Mouse (Mus musculus) kidney, adult 18-20 months (tissue): Measurements from ENCODE around the gene Hoxa13.

Source experiments
- DNase-seq: peaks from one replicate; pipeline ENCODE4 v3.0.0; 2021

Gene Hoxa13

DNA sequence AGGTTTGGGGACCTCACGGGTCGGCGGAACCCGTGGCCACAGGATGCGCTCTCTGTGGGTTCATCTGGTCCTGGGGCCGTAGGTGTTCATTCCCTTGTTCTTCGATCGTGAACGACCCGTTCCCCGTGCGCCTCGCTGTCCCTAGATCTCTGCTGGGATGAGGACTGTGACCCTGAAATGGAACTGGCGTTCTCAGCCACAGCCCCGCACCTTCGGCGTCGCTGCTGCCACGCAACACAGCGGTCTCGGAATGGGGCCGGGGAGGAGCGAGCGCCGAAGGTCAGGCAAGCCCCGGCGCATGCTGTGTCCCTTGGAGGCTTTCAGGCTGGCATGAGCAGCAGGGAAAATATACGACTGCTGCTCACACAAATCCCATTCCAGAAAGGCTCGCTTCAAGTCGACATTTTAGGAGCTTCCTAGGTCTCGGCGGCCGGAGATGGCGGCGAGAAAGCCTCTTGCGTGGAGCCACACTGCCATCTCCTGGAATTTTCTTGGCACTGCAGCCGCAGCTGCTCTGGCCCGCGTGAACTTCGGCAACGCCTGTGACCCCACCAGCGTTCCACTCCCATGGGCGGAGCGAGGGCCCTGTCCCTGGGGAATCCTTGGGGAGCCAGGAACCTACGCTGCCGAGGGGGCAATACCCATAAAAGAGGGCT lies 39.2 kb downstream of the Hoxa13 start, which contains the start of gene Hoxa7:
Hoxa7 (minus strand) TSS at position 518 of the 656 bp plus-strand sequence.
- peak; percentile 98 for DNase-seq

DNA sequence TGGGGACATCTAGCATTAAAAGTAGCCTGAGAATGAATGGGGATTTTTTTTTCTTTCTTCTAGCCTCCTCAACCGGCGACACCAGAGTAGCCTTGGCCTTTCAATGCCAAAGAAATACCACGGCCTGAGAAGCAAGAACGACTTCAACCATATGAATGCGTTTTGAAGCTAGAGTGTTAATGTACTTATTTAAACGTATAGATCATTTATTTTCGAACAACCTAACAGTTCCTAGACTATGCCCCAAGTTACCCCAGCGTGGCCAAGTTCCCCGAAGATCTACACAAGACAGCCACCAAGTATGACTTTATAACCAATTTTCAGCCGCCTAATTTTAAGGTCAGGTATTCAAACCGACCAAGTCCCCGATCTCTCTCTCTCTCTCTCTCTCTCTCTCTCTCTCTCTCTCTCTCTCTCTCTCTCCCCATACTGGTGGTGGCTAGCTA lies 39.8 kb downstream of the Hoxa13 start:
- no peak for DNase-seq

DNA sequence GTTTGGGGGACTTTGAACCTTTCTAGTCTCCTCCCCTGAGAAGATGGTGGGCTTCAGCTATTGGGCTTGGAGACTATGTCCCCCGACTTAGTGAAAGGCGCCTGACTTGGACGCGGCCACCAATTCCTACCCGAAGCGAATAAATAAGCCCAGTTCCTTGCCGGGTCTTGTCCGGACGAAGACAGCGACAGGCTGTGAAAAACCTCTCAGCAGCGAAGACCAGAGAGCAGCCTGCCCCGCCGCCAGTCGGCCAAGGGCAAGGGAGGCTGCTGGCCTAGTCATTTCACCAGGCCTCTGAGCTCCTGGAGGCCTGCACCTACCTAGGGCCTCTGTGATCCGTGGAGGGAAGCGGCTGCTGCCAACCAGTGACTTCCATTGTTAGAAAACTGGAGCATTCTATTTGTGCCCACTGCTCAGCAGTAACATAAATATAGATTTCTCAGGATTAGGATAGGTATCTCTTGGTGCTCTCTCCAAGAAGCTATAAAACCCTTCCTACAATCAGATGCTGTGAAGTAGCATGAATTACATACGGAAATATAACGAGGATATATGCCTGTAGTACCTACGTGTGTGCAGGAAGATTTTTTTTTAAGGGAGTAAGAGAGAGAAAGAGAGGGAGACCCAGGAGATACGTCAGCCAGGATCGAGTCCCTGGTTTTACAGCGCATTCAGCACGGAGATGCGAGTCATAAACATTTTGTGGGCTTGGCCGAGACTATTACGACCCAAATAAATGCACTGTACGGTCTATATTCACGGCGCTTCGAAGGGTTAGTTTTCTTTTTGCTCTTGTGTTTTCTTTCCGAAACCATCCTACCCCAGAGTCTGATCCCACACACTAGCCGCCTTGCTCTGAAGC lies 40.4 kb downstream of the Hoxa13 start:
- DNase-seq: peak; percentile 83

DNA sequence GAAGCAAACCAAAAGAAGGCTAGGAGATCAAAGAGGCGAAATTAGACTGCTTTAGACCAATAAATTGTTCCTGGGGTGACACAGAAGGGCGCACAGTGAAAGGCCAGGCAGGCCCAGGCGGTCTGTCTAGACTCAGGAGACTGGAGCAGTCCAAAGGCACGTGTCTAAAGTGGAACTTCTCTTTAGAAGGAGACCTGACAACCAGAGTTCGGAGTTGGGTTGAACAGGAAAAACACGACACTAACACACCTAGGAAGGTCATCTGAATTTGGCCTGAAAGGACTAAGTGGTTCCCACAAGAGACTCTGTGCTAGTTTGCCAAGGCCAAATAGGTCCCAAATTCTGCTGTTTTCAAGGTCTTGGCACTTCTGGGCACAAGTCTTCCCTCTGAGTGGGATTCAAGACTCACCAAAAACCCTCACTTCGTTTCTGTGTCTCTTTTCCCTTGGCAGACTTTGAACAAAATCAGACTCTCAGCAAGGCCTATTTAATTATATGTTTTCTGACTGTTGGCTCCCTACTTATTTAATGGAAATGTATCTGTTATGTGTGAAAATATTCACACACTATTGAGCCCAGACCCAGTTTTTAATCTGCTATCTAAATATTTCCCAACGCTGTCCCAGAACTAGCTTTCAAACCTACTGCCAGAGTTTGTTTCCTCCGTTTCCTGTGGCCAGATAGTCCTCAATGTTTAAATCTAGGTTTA lies 41.3 kb downstream of the Hoxa13 start:
- DNase-seq: peak; percentile 52

DNA sequence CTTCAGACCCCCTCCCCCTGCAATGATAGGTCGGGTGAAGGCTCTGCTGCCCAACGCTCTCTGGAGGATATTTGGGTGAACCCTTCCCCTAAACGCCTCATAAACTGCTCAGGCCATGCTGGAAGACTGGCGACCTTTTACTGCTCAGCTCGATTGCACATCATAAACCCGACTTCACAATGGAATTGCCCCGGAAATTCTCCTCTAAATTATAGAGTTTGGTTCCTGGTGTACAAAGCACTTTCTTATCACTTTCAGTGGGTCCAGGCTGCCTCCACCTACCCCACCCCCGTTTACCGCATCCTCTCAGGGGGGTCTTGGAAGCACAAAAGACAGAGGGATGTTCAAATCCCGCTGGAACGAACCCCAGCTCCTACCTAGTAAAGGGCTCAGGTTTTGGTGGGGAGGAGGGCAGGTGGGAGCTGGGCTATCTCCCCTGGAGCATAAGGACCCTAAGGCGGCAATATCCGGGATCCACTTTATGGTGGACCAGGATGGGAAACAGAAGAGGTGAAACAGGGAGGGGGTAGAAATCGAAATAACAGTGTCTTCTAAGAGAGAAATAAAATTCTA lies 42.0 kb downstream of the Hoxa13 start:
- DNase-seq: peak; percentile 66

DNA sequence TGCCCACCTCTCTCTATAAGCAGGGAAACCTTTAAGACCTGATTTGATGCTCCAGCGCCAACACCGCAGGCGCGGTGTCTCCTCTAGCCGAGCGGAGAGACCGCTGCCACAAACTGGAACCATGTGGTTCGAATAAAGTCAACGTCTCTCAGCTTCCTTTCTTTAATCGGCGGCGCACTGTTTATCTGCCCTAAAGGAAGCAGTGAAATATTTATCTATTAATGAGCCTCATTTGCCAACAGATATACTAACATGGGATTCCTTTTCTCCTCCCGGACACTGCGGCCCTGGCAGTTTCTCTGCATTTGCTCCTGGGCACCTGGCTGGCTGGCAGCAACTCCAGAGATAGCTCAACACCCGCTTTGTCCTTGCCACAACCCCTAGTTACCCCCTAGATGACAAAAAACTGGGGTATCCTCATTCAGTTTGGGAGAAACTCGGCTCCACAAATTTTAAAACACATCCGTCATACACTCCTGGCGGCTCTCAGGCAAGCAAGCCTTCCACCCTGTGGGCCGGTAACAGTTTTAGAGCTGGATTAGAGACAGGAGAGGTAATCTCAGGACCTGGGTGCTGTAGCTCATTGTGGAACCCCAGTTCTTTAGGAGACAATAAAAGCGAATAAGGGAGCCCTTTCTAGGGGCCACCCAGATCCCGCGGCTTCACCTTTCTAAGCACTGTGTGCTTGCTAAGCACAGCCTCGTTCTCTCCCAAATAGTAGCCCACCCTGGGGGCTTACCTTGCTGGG lies 42.6 kb downstream of the Hoxa13 start:
- peak; percentile 66 for DNase-seq

DNA sequence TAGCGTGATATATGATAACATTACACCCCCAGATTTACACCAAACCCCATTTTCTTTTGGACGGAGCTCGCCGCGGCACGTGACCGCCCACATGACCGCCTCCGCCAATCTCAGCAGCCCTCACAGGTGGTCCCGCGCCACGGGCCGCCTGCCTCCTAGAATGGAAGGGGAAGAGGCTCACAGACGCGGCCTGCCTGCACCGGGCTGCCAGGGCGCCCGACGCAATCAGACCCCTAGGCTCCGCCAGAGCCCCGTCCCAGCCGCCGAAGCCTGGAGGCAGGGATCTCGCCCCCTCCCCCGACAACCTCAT lies 43.3 kb downstream of the Hoxa13 start:
- peak; percentile 93 for DNase-seq

DNA sequence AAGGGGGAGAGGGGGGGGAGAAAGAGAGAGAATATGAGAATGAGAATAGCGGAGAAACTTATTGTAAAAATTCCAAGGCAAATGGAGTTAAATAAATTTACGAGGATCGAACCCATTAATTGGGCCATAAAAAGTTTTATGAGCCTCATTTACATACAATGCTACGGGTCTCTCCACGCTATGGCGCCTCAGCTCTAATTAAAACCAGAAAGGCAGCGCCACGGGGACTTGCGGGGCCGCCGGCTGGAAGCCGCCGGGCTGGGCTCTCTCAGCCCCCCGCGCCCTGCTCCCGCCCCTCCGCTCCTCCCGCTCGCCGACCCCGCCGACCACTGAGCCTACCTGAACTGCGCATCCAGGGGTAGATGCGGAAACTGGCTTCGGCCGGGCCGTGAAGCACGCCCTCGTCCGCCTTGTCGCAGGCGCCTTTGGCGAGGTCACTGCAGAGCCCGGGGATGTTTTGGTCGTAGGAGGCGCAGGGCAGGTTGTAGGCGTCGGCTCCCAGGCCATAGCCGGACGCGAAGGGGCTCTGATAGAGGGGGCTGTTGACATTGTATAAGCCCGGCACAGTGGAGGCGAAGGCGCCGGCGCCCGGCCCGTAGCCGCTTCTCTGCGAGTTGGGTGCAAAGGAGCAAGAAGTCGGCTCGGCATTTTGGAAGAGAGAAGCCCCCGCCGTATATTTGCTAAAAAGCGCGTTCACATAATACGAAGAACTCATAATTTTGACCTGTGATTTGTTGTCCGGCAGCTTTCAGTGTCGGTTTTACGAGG lies 43.8 kb downstream of the Hoxa13 start:
- peak; percentile 83 for DNase-seq

DNA sequence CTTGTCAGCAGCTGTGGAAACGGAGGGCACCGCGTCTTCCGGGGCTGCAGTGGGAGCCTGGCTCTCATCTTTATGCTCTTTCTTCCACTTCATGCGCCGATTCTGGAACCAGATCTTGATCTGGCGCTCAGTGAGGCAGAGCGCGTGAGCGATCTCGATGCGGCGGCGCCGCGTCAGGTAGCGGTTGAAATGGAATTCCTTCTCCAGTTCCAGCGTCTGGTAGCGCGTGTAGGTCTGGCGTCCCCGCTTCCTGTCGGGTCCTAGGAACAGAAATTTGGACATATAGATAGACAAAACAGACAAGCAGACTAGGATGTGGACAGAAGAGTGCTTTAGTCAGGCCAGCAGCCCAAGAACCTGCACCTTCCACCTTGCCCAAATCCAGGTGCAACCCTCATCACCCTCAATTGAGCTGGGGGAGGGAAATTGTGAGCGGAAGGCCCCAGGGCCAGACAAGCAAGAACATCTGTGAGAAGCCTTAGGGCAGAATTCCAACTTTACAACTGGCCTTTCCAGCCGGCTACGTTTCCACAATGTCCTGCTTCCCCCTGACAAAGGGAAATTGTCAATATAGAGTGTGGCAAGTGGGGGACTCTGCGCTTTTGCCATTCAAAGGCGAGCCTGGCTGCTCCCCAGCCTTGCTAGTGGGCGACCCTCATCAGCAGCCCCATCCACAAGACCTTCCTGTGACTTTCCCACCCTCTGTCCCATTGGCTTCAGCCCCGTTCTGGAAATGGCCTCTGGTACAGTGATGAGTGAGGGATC lies 44.7 kb downstream of the Hoxa13 start:
- DNase-seq: peak; percentile 69

DNA sequence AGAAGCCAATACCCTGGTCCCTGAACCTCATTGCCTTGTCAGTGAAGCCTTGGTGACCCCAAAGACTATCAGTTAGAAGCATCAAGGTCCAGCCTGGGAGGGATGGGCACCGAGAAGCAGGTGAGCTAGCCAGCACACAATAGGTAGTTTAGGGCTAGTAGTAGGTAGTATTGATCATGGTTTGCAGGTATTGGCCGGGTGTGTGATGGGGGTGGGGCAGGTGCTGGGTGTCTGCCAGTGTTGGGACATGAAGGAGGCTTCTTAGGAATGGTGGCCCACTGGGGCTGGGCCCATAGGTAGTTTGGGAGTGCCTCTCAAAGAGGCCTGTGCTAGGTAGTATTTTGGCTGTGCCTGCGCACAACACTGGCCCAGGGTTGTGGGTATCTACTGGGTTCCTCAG lies 45.6 kb downstream of the Hoxa13 start:
- peak; percentile 38 for DNase-seq

DNA sequence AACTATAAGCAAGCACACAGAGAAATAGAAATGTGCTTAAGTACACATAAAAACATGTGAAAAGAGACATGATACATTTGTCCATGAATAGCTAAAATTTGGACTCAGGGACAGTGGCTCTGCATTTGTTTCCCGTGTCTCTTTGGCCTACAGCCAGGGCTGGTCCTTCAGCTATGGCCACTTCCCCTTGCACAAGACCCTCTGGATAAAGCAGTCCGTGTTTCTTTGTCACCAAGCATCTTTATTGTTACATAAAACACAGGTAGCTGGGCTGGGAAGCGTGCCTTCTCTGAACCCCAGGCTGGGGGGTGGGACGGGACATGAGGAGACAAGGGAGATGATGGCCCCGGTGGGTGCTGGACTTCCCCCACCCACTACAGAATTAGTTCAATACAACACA lies 46.4 kb downstream of the Hoxa13 start:
- peak; percentile 46 for DNase-seq

DNA sequence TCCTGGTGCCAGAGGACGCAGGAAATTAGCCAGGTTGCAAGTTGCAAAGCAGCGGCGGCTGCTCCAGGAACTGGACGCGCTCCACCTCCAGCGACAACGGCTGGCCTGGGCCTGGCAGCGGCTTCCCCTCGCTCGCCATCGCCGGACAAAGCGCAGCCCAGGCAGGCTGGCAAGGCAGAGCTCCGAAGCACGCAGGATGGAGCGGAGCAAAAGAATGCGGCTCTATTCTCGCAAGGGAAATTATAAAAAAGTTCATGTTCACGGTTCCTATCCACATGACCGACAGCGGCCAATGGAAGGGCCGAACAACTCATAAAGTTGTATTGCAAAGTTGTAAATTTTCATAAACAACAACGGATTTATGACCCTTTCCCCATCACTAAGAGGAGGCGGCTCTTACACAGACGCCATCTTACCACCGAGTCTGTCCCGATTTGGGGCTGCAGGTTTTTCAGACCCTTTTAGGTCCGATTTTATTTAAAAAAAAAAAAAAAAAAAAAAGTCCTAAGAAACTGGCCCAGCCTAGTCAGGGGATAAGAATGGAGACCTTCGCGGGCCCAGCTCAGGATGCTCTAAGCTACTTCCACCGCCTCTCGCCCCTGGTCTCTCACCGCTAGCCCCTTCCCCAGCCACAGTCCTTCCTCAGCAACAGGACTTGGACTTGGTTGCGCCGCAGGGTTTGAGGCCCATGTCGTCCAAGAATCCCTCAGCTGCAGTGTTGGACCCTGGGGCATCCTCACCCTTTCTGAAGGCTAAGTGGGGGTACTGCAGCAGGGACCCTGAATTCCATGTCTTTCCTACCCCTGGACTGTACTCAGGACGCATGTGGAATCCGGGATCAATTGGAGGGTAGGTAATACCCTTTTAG lies 47.3 kb downstream of the Hoxa13 start, which contains the start of the genes Hoxa3 and Gm28308:
Hoxa3 (minus strand) TSS at position 218 of the 868 bp plus-strand sequence.
Gm28308 (minus strand) TSS at position 221 of the 868 bp plus-strand sequence.
- DNase-seq: peak; percentile 89

DNA sequence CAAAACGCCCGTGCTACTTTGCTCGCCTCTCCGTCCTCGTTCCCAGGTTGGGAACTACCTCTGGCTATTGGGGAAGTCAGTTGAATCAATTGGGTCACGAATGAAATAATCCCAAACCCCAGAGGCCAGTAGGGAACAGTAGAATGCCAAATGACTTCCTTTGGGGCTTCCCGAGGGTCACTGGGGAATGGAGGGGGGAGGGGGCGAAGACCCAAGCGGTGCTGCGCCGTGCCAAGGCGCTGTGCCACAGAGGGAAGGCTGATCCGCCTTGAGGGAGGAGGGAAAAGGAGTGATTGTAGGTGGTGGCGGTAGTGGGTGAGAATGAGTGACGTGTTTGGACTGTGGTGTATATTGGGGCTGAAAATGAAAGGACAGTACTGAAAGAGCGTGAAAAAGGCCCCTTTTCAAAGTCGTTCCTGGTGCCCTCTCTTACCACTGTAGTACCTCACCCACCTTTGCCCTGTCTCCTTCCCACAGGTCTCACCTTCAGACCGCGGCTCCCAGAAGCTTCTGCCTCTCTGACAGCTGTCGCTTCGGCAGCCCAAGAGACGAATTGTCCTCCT lies 48.0 kb downstream of the Hoxa13 start:
- DNase-seq: peak; percentile 81

DNA sequence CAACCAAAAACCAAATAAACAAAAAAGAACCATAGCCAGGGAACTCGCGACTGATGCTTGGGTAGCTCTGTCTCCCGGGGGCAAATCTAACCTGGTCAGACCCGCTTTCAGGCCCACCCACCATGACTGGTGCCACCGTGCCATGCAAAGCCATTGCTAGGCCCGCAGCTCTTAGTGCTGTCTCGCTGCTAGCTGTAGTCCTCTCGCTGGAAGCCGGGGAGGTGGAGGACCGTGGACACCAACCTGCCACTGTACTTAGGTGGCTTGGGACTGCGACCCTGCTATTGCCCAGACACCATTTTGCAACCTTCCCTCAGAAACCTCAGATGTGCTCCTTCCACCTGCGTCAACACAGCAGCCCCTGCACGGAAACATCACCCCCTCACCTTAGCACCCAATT lies 48.7 kb downstream of the Hoxa13 start:
- no peak for DNase-seq

DNA sequence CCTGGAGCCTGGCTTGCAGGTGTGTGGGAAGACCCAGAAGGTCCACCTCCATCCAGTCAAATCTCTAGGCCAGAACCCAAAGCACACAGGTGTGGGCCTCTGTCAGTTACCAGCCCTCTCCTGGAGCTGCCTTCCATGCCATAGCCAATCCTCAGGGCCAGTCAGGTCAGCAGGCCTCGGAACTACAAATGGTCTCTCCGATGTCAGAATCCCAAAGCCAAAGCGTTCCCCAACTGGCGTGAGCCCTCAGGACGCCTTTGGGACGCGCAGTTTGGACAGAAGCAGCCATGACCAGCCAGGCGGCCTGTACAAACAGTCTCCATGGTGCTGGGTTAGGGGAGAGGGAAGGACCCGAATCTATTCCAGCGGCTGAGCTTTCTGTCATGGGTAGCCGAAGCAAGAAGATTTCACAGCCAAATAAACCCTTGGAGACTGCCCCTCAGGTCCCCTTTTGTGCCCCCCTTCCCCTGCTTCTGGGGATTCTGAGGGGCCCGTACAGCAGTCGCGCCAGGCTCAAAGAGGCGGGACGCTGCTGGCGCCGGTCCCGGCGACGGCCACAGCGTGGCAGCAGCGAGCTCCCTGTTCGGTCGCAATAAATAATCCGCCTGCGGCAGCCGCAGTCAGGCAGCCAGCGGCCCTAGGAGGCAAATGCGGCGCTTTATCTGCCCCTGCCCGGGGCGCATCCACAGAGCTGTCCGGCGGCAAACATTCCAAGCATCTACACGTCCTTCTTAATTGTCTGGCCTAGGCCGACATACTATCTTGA lies 49.3 kb downstream of the Hoxa13 start:
- DNase-seq: peak; percentile 91

DNA sequence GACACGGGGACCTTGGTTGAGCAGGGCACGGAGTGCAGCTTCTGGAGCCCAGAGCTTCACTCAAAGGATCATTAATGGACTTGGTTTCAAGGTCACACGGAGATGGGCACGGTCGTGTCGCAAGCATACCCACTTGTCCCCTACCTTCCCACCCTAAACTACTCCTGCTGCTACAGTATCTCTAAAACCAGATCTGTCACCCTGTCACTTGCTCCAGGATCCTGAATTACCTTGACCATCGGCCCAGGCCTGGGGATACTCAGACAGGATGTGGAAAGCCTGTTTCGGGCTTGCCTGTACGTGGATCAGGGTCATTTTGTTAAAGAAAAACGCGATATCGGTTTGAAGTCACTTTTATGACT lies 51.0 kb downstream of the Hoxa13 start:
- peak; percentile 49 for DNase-seq

DNA sequence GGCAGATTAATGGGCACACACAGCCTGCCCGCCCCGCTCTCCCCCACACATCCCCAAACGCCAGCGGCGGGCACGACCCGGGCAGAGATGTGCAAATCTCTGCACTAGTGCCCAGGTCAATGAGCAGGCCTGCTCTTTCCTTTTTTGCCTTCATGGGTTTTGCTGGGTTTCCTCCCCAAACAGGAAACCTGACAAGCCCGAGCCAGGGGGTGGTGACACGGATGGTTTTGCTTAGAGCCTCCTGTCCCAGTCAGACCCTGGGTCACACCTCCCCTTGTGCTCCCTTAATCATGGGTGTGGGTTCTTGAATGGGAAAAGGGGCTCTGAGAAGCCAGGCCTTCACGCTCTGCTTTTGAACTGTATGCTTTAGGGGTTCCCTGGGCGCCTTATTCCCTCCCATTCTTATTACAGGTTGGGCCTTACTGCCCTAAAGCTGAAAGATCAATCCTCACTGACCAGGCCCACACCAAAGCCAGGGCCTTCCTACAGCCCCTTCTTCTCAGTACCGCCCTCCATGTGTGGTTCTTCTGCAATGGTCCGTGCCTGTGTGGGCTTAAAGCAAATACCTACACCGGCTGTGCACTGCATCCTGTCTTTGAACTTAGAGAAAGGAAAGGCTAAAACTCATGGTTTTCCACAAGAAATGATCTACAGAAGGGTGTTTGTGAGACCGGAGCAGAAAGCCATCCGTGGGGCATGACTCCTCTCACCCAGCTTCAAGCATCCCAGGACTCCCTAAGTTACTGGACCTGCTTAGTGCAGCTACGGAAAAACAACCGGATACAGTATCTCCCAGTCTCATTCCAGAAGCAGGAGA lies 51.6 kb downstream of the Hoxa13 start:
- DNase-seq: no peak
